Mouse (Mus musculus): ENCODE data around the gene Taf15. TPM values are rescaled to one million over a fixed set of nuclear protein-coding genes. Genes with fewer than 3 reads are reported as not detected.

The Taf15 gene
- polyA plus RNA-seq, 1 experiment from 2014 or later, result 13.8 TPM

DNA sequence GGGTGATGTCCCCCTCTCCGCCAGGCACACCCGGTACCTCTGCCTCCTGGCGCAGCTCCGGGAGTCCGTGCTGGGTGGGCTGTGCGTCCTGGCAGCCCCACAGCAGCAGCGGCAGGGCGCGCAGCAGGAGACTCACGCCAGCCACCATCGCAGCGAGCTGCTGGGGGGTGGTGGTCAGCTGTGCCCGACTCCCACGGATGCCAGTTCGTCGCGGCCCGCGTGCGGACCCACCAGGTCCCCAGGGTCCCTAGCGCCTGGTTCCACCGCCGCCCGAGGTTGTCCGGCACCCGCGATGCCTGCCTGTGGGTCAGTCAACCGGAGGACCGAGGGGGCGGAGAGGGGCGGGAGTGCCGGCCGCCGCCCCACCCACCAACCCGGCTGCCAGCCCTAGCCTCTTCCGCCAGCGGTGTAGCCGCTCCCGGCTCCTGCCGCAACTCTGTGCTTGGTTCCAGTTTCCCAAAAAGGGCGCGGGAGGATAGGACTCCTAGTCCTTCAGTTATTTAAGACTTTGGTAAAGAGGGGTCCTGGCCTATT, 10.1 kb upstream of the Taf15 start, which contains the start of gene Mmp28:
TSS of gene Mmp28 (minus strand) at position 361 of the 534 bp plus-strand sequence.
- Histone ChIP-seq H3K4me2 (ENCODE audit: low read depth, low read length, severe bottlenecking) (peak within 1 kb of the TSS; percentile 98), H3K4me3 (ENCODE audit: low read depth, low read length) (peak within 1 kb of the TSS; percentile 52), H3K36me3 (ENCODE audit: control insufficient read depth, insufficient read depth, low read length) (no peaks in the 10 kb centered on the region), H3K9ac (ENCODE audit: low read length) (peak within 1 kb of the TSS; percentile 66), H3K27ac (ENCODE audit: low read depth, low read length) (no peak within 1 kb of the TSS), H3K9me3 (ENCODE audit: control insufficient read depth, low read length) (no peaks in the 10 kb centered on the region), H3K27me3 (ENCODE audit: control insufficient read depth, insufficient read depth, low read length) (peaks cover 21% of the 10 kb centered on the region), H3K4me1 (replicated peaks; ENCODE audit: control insufficient read depth, insufficient read depth, low read length) (peaks cover 3% of the 10 kb centered on the region; the same call in 1 of the 2 replicates)
- ATAC-seq (replicated peaks; ENCODE audit: low FRiP score) (no peak), DNase-seq (ENCODE audit: low spot score) (peak; percentile 72)
- under 1% methylated on average over 41 of the region's 42 CpGs for WGBS

DNA sequence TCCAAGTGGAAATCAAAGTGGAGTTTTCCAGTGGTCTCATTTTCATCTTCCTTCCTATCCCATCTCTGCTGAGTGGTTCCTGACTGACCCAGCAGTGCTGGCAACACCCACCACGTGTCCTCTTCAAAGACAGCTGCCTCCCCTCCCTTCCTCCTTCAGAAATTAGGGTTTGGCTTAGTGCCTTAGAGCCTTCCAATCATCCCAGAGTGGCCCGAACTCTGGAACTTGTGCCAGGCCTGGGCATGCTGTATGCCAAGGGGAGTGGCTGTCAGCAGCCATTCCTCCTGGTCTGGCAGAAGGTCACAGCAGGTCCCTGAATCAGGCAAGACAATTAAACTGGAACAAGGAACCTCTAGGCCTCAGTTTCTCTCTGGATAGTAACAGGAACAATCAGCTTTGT, 6.9 kb upstream of the Taf15 start:
- Histone ChIP-seq H3K36me3 (ENCODE audit: control insufficient read depth, insufficient read depth, low read length) (no peaks in the 10 kb centered on the region), H3K4me1 (replicated peaks; ENCODE audit: control insufficient read depth, insufficient read depth, low read length) (peaks cover 3% of the 10 kb centered on the region; the same call in 1 of the 2 replicates), H3K27me3 (ENCODE audit: control insufficient read depth, insufficient read depth, low read length) (peaks cover 21% of the 10 kb centered on the region), H3K4me2 (ENCODE audit: low read depth, low read length, severe bottlenecking) (no peak overlapping the region), H3K9ac (ENCODE audit: low read length) (no peak overlapping the region), H3K27ac (ENCODE audit: low read depth, low read length) (no peak overlapping the region), H3K4me3 (ENCODE audit: low read depth, low read length) (no peak overlapping the region), H3K9me3 (ENCODE audit: control insufficient read depth, low read length) (no peaks in the 10 kb centered on the region)
- no peak for ATAC-seq (replicated peaks; ENCODE audit: low FRiP score)
- no peak for DNase-seq (ENCODE audit: low spot score)
- WGBS, result 49% methylated on average over 2 of the region's 2 CpGs

DNA sequence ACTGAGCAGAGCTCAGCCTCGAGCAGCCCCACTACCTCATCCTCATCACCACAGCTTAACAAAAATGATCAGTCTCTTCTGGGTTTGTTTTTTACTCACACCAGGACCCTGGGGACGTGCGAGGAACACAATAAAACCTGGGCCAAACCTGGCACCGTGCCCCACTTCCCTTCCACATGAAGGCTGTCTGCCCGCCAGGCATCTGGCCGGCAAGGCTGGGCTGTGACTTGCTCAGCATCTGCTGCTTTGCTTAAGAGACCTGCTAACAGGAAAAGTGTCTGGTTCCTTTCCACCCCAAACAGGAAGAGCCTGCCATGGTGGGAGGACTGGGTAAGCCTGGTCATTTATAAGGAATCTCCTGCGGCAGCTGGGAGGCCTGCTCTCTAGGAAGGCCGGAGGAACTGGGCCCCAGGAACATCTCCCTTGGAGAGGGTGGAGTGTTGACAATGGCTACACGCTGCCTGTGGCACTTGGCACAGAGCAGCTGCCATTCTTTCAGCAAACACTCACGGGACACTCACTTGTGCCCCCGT, 5.7 kb upstream of the Taf15 start:
- no peak overlapping the region for H3K9ac ChIP-seq (ENCODE audit: low read length)
- H3K9me3 ChIP-seq (ENCODE audit: control insufficient read depth, low read length), result no peaks in the 10 kb centered on the region
- WGBS, result 70% methylated on average over 11 of the region's 11 CpGs
- no peak overlapping the region for H3K27ac ChIP-seq (ENCODE audit: low read depth, low read length)
- ATAC-seq (replicated peaks; ENCODE audit: low FRiP score) (no peak), DNase-seq (ENCODE audit: low spot score) (no peak)
- no peaks in the 10 kb centered on the region for H3K36me3 ChIP-seq (ENCODE audit: control insufficient read depth, insufficient read depth, low read length)
- H3K27me3 ChIP-seq (ENCODE audit: control insufficient read depth, insufficient read depth, low read length), result peaks cover 18% of the 10 kb centered on the region
- H3K4me1 ChIP-seq (replicated peaks; ENCODE audit: control insufficient read depth, insufficient read depth, low read length), result peaks cover 3% of the 10 kb centered on the region; the same call in 1 of the 2 replicates
- H3K4me2 ChIP-seq (ENCODE audit: low read depth, low read length, severe bottlenecking), result no peak overlapping the region
- no peak overlapping the region for H3K4me3 ChIP-seq (ENCODE audit: low read depth, low read length)

DNA sequence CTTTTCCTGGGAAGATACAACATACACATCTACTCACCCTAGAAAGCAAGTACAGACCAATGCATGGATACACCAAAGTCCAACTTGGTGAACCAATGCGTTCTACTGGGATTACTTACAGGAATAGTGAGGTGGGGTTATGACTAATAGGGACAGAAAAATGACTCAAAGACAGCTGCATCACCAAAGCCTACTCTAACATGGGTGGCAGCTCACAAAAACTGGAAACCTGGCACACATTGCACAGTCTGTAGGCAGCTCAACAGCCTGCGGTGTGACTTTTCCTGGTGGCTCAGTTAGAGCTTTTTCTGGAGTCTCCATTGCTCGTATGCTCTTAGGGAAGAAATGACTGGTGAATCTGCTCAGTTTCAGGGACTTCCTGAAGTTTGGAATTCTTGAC, 4.1 kb upstream of the Taf15 start:
- Histone ChIP-seq H3K4me2 (ENCODE audit: low read depth, low read length, severe bottlenecking) (no peak overlapping the region), H3K27me3 (ENCODE audit: control insufficient read depth, insufficient read depth, low read length) (peaks cover 4% of the 10 kb centered on the region), H3K4me3 (ENCODE audit: low read depth, low read length) (no peak overlapping the region), H3K36me3 (ENCODE audit: control insufficient read depth, insufficient read depth, low read length) (no peaks in the 10 kb centered on the region), H3K9me3 (ENCODE audit: control insufficient read depth, low read length) (no peaks in the 10 kb centered on the region), H3K4me1 (replicated peaks; ENCODE audit: control insufficient read depth, insufficient read depth, low read length) (no peaks in the 10 kb centered on the region), H3K9ac (ENCODE audit: low read length) (no peak overlapping the region), H3K27ac (ENCODE audit: low read depth, low read length) (no peak overlapping the region)
- DNase-seq (ENCODE audit: low spot score) (no peak), ATAC-seq (replicated peaks; ENCODE audit: low FRiP score) (no peak)
- 95% methylated on average over 3 of the region's 3 CpGs for WGBS

DNA sequence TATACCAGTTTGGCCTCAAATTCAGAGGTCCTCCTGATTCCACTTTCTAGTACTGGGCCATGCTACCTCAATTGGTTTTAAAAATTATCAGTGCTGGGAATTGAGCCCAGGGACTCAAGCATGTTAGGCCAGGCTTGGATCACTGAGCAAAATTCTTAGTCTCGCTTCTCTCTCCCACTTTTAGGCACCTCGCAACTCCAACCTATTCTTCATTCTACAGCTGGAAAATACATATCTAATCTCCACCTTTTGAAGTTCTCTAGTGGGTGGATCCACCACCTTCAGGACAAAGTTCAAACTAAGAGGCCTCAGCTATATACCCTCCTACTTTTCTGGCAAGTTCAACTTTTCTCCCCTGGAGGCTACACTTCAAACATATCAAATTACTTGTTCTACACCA, 1.1 kb upstream of the Taf15 start:
- 85% methylated on average over 2 of the region's 2 CpGs for WGBS
- H3K36me3 ChIP-seq (ENCODE audit: control insufficient read depth, insufficient read depth, low read length), result no peaks in the 10 kb centered on the region
- H3K4me1 ChIP-seq (replicated peaks; ENCODE audit: control insufficient read depth, insufficient read depth, low read length), result 0 out of 2 replicates have a peak, but pooled peaks cover 2% of the 10 kb centered on the region
- H3K9ac ChIP-seq (ENCODE audit: low read length), result peak overlapping the region; percentile 64; the same call in 1 of the 2 replicates
- ATAC-seq (replicated peaks; ENCODE audit: low FRiP score) (no peak), DNase-seq (ENCODE audit: low spot score) (no peak)
- peak overlapping the region; percentile 53; the same call in 1 of the 2 replicates for H3K4me2 ChIP-seq (ENCODE audit: low read depth, low read length, severe bottlenecking)
- no peak overlapping the region for H3K4me3 ChIP-seq (ENCODE audit: low read depth, low read length)
- H3K27ac ChIP-seq (ENCODE audit: low read depth, low read length), result no peak overlapping the region
- H3K27me3 ChIP-seq (ENCODE audit: control insufficient read depth, insufficient read depth, low read length), result no peaks in the 10 kb centered on the region
- no peaks in the 10 kb centered on the region for H3K9me3 ChIP-seq (ENCODE audit: control insufficient read depth, low read length)

DNA sequence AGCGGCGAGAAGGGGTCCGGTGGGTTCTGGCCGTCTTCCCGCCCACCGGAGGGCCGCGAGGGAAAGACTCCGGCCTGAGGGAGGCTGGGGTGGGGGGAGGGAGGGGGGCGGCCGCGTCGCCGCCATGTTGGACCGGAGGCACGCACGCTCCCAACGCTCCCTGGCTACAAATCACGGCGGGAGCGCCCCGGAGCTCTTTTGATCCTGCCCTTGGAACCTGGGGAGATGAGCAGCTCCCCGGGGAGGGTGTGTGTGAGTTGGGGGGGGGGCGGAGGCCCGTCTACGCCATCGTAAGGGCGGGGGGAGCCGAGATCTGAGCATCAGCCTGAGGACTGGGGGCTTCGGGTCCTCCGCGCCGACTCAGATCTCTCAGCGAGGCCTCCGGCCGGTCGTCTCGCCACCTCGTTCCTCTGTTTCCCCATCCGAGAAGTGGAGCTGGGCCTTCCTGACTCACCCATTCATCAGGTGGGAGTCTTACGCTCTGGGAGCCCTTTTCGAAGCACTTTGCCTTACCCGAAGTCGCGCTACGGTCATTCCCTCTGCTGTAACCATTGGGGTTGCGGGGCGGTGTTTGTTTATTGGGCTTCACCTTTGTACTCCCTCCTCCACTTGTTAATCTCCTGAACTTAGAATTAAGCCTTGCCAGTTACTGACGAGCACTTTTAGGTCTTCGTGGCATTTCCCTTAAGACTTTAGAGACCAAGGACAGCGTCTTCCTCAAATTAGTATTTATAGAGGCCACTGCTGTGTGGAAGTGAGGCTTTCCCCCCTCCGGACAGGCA, 540 bp downstream of the Taf15 start:
- DNase-seq (ENCODE audit: low spot score) (no peak), ATAC-seq (replicated peaks; ENCODE audit: low FRiP score) (peak; percentile 89)
- Histone ChIP-seq H3K4me3 (ENCODE audit: low read depth, low read length) (peak overlapping the region; percentile 94), H3K27me3 (ENCODE audit: control insufficient read depth, insufficient read depth, low read length) (no peaks in the 10 kb centered on the region), H3K9me3 (ENCODE audit: control insufficient read depth, low read length) (no peaks in the 10 kb centered on the region), H3K9ac (ENCODE audit: low read length) (peak overlapping the region; percentile 98), H3K27ac (ENCODE audit: low read depth, low read length) (peak overlapping the region; percentile 96), H3K4me2 (ENCODE audit: low read depth, low read length, severe bottlenecking) (peak overlapping the region; percentile 78), H3K36me3 (ENCODE audit: control insufficient read depth, insufficient read depth, low read length) (no peaks in the 10 kb centered on the region), H3K4me1 (replicated peaks; ENCODE audit: control insufficient read depth, insufficient read depth, low read length) (0 out of 2 replicates have a peak, but pooled peaks cover 2% of the 10 kb centered on the region)
- WGBS, result under 1% methylated on average over 41 of the region's 52 CpGs

DNA sequence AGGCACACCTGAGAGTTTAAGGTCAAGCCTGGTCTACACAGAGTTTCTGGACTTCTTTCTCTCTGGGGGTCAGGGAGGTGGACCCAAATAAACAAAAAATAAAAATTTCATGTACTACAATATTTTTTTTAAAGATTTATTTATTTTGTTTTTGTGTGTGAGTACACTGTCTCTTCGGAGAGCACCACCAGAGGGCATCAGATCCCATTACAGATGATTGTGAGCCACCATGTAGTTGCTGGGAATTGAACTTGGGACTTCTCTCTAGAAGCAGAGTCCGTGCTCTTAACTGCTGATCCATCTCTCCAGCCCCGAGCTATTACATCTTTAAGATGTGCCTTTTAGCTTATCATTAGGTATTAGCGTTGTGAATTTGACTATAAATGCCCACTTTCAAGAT, 18.6 kb downstream of the Taf15 start:
- Histone ChIP-seq H3K4me2 (ENCODE audit: low read depth, low read length, severe bottlenecking) (no peak overlapping the region), H3K4me3 (ENCODE audit: low read depth, low read length) (no peak overlapping the region), H3K36me3 (ENCODE audit: control insufficient read depth, insufficient read depth, low read length) (peaks cover 4% of the 10 kb centered on the region), H3K27ac (ENCODE audit: low read depth, low read length) (no peak overlapping the region), H3K27me3 (ENCODE audit: control insufficient read depth, insufficient read depth, low read length) (no peaks in the 10 kb centered on the region), H3K4me1 (replicated peaks; ENCODE audit: control insufficient read depth, insufficient read depth, low read length) (peaks cover 4% of the 10 kb centered on the region; the same call in 1 of the 2 replicates), H3K9me3 (ENCODE audit: control insufficient read depth, low read length) (no peaks in the 10 kb centered on the region), H3K9ac (ENCODE audit: low read length) (no peak overlapping the region)
- ATAC-seq (replicated peaks; ENCODE audit: low FRiP score) (no peak), DNase-seq (ENCODE audit: low spot score) (no peak)
- 90% methylated on average over 4 of the region's 4 CpGs for WGBS

DNA sequence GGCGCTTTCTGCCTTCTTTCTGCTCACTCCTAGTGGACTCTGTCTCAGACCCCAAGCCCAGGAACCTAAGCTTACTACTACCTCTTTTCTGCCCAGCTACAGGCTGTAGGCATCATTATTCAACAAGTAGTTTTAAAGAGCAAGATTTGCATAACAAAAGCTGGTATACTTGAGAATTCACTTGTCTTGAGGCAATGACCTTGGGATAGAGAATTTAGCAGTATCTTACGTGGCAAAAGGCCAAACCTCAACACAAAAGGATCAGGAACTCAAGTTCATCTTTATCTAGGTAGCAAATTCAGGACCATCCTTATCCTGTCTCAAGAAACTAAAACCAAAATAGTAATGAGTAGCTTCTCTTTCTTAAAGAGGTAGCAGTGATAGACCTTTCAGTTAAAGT, 22.7 kb downstream of the Taf15 start:
- H3K36me3 ChIP-seq (ENCODE audit: control insufficient read depth, insufficient read depth, low read length), result no peaks in the 10 kb centered on the region; the same call in 1 of the 2 replicates
- no peak overlapping the region for H3K9ac ChIP-seq (ENCODE audit: low read length)
- WGBS, result 67% methylated on average over 2 of the region's 2 CpGs
- no peaks in the 10 kb centered on the region for H3K27me3 ChIP-seq (ENCODE audit: control insufficient read depth, insufficient read depth, low read length)
- no peak for ATAC-seq (replicated peaks; ENCODE audit: low FRiP score)
- no peak overlapping the region for H3K27ac ChIP-seq (ENCODE audit: low read depth, low read length)
- H3K4me3 ChIP-seq (ENCODE audit: low read depth, low read length), result no peak overlapping the region
- no peaks in the 10 kb centered on the region for H3K9me3 ChIP-seq (ENCODE audit: control insufficient read depth, low read length)
- no peak overlapping the region for H3K4me2 ChIP-seq (ENCODE audit: low read depth, low read length, severe bottlenecking)
- DNase-seq (ENCODE audit: low spot score), result no peak
- H3K4me1 ChIP-seq (replicated peaks; ENCODE audit: control insufficient read depth, insufficient read depth, low read length), result peaks cover 4% of the 10 kb centered on the region; the same call in 1 of the 2 replicates

Measured in forebrain, embryonic 11.5 days (tissue).